Mouse (Mus musculus) C2C12 (cell line): ENCODE results near the gene Fam193a. TPM values are rescaled to one million over a fixed set of nuclear protein-coding genes. Genes with fewer than 3 reads are reported as not detected.

Source experiments
- H3K27me3 ChIP-seq: one replicate; pipeline ENCODE4 v1.6.1; 2011; ENCODE audit not compliant: control insufficient read depth, insufficient read depth, insufficient read length
- H3K36me3 ChIP-seq: one replicate; pipeline ENCODE4 v1.6.1; 2011; ENCODE audit not compliant: control insufficient read depth, insufficient read depth
- H3K4me3 ChIP-seq: one replicate; pipeline ENCODE4 v1.5.1; 2011; ENCODE audit warnings: mild to moderate bottlenecking, control low read depth; ENCODE audit not compliant: poor library complexity, insufficient read depth, severe bottlenecking
- H3K79me2 ChIP-seq: one replicate; pipeline ENCODE4 v1.6.1; 2011; ENCODE audit not compliant: control insufficient read depth, insufficient read depth
- H3K79me3 ChIP-seq: one replicate; pipeline ENCODE4 v1.6.1; 2011; ENCODE audit warnings: low read depth, control low read depth
- H3ac ChIP-seq: one replicate; pipeline ENCODE3; 2011; ENCODE audit warnings: low read depth; ENCODE audit not compliant: control insufficient read depth, insufficient read length
- CEBPB ChIP-seq: IDR thresholded peaks from one replicate; pipeline ENCODE4 v1.6.1; 2011; ENCODE audit warnings: low read depth, mild to moderate bottlenecking, control low read depth, moderate library complexity
- CTCF ChIP-seq: IDR thresholded peaks from one replicate; pipeline ENCODE4 v1.5.1; 2011; ENCODE audit not compliant: control insufficient read depth, insufficient read depth, insufficient read length
- FOSL1 ChIP-seq: IDR thresholded peaks from one replicate; pipeline ENCODE4 v1.8.0; 2011; ENCODE audit warnings: mild to moderate bottlenecking, low read length; ENCODE audit not compliant: poor library complexity, insufficient read depth, severe bottlenecking
- MAX ChIP-seq: IDR thresholded peaks from one replicate; pipeline ENCODE4 v1.6.1; 2011; ENCODE audit warnings: mild to moderate bottlenecking, control low read depth
- MYOD1 ChIP-seq: IDR thresholded peaks from one replicate; pipeline ENCODE4 v1.6.1; 2011; ENCODE audit warnings: low read depth; ENCODE audit not compliant: control insufficient read depth, insufficient read length
- MYOG ChIP-seq: IDR thresholded peaks from one replicate; pipeline ENCODE4 v1.6.1; 2011; ENCODE audit not compliant: control insufficient read depth, insufficient read length; ENCODE audit errors: extremely low read depth
- USF1 ChIP-seq: IDR thresholded peaks from one replicate; pipeline ENCODE4 v1.6.1; 2011; ENCODE audit warnings: low read depth, mild to moderate bottlenecking, control low read depth, moderate library complexity
- polyA plus RNA-seq: library from polyadenylated mRNA; unstranded; fragments of >200 nt; fragmentation: generic; extraction: Trizol; gene quantifications from one replicate; pipeline ENCODE4 v1.2.1, GENCODE M21; 2012; ENCODE audit warnings: missing spikeins

Gene Fam193a
- polyA plus RNA-seq, 1 experiment = 11.4 TPM

DNA sequence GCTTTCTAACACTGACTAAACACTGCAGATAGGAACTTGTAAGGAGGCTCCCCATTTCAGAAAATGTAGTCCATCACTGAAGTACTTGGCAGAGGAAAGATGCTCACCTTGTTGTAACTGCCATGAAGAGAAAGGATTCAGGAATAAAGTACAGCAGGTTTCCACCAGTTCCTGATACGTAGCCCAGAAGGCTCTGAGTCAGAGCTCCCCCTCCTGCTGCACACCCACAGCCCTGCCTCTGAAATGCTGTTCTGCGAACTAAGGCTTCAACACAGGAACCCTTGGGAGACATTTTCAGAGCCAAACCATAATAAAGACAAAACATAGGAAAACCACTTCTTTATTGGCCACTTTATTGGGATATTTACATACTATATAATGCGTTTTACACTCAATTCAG lies 64.5 kb downstream of the Fam193a start:
- Histone ChIP-seq H3K79me2 (no peaks in the 10 kb centered on the region), H3K27me3 (no peaks in the 10 kb centered on the region), H3K79me3 (no peaks in the 10 kb centered on the region), H3ac (no peak overlapping the region), H3K4me3 (no peak overlapping the region), H3K36me3 (peaks cover 79% of the 10 kb centered on the region)
- TF ChIP-seq MYOD1 (no peak), MYOG (no peak), FOSL1 (no peak), USF1 (no peak), CTCF (no peak), MAX (no peak), CEBPB (no peak)

DNA sequence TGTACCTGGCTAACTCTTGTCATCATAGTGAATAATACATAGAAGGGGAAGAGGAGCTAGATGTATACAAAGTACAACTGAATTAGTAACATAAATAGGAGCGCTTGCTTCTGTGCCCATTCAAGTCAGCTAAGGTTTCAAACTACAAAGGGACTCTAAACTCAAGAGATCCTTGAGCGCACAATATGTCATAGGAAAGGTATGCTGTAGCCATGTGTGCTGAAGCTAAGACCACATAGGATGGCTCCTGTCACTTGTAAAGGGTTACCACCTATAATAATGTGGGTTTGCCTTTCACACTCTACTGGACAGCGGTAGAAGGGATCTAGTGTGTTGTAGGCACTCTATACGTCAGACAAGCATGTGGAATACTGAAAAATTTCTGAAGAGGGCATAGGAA lies 68.3 kb downstream of the Fam193a start:
- H3K79me2 ChIP-seq = no peaks in the 10 kb centered on the region
- no peak for TF ChIP-seq USF1
- TF ChIP-seq MYOG = no peak
- TF ChIP-seq CEBPB = no peak
- TF ChIP-seq MAX = no peak
- no peak for TF ChIP-seq FOSL1
- no peak for TF ChIP-seq MYOD1
- no peak for TF ChIP-seq CTCF
- no peaks in the 10 kb centered on the region for H3K79me3 ChIP-seq
- H3ac ChIP-seq = no peak overlapping the region
- peaks cover 63% of the 10 kb centered on the region for H3K36me3 ChIP-seq
- H3K27me3 ChIP-seq = no peaks in the 10 kb centered on the region
- H3K4me3 ChIP-seq = no peak overlapping the region

DNA sequence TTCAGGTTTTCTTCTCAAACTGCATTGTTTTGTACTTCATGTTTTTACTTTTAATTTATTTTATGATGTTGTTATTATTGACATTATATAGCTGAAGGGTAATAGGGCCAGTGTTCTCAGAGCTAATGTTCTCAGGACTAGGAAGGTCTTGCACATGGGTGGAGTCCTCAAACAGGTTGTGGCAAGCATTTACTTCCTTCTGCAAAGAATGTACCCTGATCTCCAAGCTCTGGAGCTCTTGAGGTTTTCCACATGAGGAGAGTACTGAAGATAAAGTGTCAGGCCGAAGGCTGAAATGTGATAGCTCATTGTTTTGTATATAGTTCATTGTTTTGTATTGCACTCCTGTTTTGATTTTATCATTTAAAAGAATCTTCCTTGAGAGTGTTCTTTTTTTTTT lies 68.9 kb downstream of the Fam193a start:
- Histone ChIP-seq H3K36me3 (peaks cover 67% of the 10 kb centered on the region), H3ac (no peak overlapping the region), H3K27me3 (no peaks in the 10 kb centered on the region), H3K4me3 (no peak overlapping the region), H3K79me2 (no peaks in the 10 kb centered on the region), H3K79me3 (no peaks in the 10 kb centered on the region)
- TF ChIP-seq CTCF (no peak), MAX (no peak)

DNA sequence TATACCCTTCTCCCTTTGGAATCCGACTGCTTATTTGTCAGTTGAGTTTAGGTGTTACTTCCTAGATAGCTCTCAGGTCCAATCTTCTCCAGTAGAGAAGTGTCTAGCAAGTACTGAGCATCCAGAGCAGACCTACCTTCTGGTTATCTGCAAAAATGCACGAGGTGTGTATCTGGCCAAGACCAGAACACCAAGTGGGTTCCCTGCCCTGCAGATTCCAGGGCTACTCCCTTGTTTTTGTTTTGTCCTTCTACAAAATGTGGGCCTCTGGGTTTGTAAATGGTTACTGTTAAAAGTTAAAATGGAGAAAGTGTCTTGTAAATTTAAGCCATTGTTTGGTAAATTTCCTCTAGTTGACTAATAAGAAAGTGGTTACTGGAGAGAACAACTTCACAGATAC lies 70.0 kb downstream of the Fam193a start:
- Histone ChIP-seq H3K27me3 (no peaks in the 10 kb centered on the region), H3K4me3 (no peak overlapping the region), H3K36me3 (peaks cover 69% of the 10 kb centered on the region), H3ac (no peak overlapping the region), H3K79me2 (no peaks in the 10 kb centered on the region), H3K79me3 (no peaks in the 10 kb centered on the region)
- TF ChIP-seq CTCF (no peak), MYOG (no peak), FOSL1 (no peak)

DNA sequence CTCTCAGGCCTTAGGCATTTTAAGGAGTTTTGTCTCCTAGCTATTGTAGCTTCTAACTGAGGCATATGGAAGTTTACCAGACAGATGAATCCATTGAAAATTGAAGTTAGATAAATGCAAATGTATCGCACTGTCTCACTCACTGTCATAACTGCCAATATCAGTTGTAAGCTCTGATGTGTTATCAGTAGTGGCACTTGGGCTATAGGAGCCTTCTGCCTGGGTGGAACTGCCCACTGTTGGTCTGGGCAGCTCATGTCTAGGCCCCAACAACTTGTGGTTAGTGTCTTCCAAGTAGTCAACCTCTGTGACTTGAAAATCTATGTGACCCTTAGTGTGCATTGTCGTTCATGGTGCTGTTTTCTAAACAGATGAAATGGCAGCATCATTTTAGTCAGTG lies 72.1 kb downstream of the Fam193a start:
- Histone ChIP-seq H3K79me2 (no peaks in the 10 kb centered on the region), H3K79me3 (no peaks in the 10 kb centered on the region), H3K27me3 (no peaks in the 10 kb centered on the region), H3K36me3 (peaks cover 62% of the 10 kb centered on the region), H3ac (no peak overlapping the region), H3K4me3 (no peak overlapping the region)
- no peak for TF ChIP-seq FOSL1
- TF ChIP-seq MAX = no peak
- TF ChIP-seq CTCF = no peak

DNA sequence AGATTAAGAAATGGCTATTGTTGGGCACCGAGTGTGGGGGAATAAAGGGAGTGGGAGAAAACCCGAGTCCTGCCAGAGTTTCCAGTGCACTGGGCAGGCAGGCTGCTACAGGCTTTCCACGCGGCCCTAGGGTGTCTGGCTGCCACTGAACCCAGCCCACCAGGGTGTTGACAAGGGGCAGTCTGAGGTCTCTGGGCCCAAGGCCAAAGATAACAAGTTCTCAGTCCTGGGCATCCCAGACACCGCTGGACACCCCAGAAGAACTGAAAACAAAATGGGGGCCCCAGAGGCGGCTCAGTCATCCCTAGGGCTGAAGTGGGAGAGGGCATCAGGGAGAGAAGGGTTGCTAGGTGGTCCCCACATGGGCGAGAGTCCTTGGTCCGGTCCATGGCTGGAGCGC lies 76.5 kb downstream of the Fam193a start:
- no peak for TF ChIP-seq MAX
- TF ChIP-seq FOSL1 = no peak
- no peak for TF ChIP-seq MYOG
- TF ChIP-seq CEBPB = no peak
- TF ChIP-seq USF1 = no peak
- no peak for TF ChIP-seq MYOD1
- no peak for TF ChIP-seq CTCF
- Histone ChIP-seq H3K27me3 (no peaks in the 10 kb centered on the region), H3K36me3 (peaks cover 47% of the 10 kb centered on the region), H3K79me3 (no peaks in the 10 kb centered on the region), H3K79me2 (no peaks in the 10 kb centered on the region), H3ac (no peak overlapping the region), H3K4me3 (no peak overlapping the region)
